Mouse (Mus musculus): ENCODE data around the gene Ephx1.
"Not testable (repeated sequence)": the region's sequence is repeated elsewhere in the genome, so short reads cannot be mapped to it uniquely, and the experiment has no call there.

The Ephx1 gene

GRCm38 (mm10) chr1:181013446-181013845, 7.3 kb downstream of the Ephx1 start:
- DNase-seq (ENCODE audit: low spot score): no peak

GRCm38 (mm10) chr1:181012416-181012815, 8.3 kb downstream of the Ephx1 start:
- no peak for DNase-seq (ENCODE audit: low spot score)

DNA sequence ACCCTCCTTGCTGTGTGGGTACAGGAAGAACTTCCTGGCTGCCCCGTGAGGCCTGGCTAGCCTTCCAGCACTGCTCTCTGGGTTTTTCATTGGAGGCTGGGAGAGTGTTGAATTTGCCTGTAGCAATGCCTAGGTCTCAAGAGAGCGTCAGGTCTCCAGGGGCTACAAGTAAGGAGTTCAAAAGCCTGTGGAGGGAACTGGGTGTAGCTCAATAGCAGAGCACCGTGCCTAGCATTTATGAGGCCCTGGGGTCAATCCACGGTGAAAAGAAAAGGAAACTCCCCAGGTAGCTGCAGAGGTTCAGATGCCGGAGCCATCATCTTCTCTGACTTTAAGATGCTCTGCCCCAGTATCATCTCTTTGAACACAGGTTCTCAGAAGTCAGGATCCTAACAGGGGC, 9.1 kb downstream of the Ephx1 start:
- DNase-seq (ENCODE audit: low spot score): no peak

DNA sequence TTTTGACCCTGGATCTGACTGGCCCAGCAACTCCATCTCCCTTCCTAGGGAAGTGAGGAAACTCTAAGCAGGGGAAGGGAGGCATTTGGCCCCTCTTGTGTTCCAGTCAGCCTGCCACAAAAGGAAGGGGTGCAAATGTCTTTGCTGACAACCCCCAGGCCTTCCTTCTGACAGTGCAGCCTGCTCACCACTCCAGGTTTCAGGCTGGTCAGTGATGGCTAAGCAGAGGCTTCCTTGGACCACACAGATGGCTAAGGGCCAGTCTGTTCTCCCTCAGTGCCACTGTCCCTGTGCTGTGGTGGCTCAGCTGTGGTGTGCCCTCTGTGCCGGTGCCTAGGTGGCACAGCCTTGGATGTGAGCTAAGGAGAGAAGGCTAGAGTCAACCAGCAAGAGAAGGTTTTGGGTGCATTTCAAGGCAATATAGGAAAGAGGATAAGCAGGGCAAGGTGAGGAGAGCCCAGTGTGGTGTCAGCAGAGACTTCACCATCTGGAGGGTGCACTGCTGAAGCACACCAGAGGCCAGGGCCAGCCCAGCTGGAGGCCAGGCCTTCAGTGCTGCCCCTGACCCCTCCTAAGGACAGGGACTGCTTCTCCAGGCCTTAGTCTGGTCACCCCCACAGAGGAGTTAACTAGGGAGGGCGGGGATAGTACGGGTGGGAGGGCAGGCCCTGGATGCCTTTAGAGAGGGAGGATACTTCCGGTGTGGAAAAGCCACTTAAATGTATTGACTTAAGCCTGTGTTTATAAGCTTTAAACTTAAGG, 10.4 kb downstream of the Ephx1 start:
- DNase-seq (ENCODE audit: low spot score): no peak

DNA sequence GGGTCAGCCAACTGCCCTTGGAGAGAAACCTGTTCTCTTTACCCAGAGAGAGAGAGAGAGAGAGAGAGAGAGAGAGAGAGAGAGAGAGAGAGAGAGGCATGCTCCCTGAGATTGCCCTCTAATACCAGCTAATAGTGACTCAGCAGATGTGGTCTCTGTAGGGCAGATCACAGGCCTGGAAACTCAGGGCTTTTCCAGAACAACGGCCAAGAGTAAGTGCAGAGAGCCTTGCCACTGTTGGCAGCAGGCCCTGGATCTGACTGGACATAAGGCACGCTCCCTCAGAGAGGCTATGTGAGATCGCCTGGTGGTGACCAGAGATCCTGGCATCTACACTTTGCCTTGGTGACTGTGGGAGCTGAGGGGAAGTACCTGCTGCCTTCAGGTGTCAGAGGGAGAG, 10.9 kb downstream of the Ephx1 start:
- DNase-seq (ENCODE audit: low spot score): no peak

GRCm38 (mm10) chr1:181009011-181009590, 11.6 kb downstream of the Ephx1 start:
- no peak for DNase-seq (ENCODE audit: low spot score)

- DNase-seq (ENCODE audit: low spot score): no peak
Observed at GRCm38 (mm10) chr1:181008266-181008665, 12.4 kb downstream of the Ephx1 start.

GRCm38 (mm10) chr1:181007831-181008230, 12.9 kb downstream of the Ephx1 start:
- no peak for DNase-seq (ENCODE audit: low spot score)

GRCm38 (mm10) chr1:181005331-181005730, 15.4 kb downstream of the Ephx1 start:
- DNase-seq (ENCODE audit: low spot score): no peak

GRCm38 (mm10) chr1:181003790-181004189, 16.9 kb downstream of the Ephx1 start:
- DNase-seq (ENCODE audit: low spot score): no peak

- no peak for DNase-seq (ENCODE audit: low spot score)
Observed at GRCm38 (mm10) chr1:181001621-181002020, 19.1 kb downstream of the Ephx1 start.

DNA sequence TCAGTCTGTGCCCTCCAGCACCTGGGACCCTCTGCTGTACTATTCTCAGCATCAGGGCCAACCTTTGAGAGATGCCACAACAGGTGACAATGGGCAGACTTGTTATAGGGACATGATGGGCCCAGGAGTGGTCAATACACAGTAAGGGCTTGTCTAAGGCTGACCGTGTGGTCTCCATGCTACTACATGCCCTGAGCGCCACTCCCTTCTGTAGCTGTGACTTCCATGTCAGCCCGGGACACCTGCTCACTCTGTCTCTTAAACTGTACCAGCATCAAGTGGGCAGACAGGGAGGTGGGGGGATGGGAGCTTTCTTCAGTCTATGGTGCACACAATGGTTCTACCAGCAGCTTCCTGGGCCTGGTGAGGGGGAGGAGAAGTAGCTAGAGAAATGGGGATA, 19.5 kb downstream of the Ephx1 start:
- no peak for DNase-seq (ENCODE audit: low spot score)

GRCm38 (mm10) chr1:181000501-181001092, 20.1 kb downstream of the Ephx1 start:
- peak; percentile 65 for DNase-seq (ENCODE audit: low spot score)

DNA sequence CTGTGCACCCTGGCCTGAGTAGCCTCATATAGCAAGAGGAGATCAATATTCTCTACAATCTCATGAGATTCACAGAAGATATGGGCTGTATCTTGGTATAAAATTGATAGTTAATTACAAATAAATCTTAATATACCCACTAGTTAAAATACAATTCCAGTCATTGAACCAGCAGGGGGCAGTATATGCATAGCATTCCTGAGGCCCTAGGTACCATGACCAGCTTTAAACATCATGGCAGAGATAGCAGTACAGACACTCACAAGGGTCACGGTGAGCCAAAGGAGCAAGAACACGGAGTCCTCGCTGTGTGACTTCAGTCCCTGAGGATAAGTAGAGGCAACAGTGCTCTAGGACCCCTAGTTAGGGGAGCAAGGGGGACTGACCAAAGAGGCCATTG, 28.6 kb downstream of the Ephx1 start:
- peak; percentile 81 for DNase-seq (ENCODE audit: low spot score)

- no peak for DNase-seq (ENCODE audit: low spot score)
Observed at GRCm38 (mm10) chr1:180990671-180991070, 30.0 kb downstream of the Ephx1 start.

- peak; percentile 84 for DNase-seq (ENCODE audit: low spot score)
Observed at GRCm38 (mm10) chr1:180987759-180988158, 32.9 kb downstream of the Ephx1 start.

DNA sequence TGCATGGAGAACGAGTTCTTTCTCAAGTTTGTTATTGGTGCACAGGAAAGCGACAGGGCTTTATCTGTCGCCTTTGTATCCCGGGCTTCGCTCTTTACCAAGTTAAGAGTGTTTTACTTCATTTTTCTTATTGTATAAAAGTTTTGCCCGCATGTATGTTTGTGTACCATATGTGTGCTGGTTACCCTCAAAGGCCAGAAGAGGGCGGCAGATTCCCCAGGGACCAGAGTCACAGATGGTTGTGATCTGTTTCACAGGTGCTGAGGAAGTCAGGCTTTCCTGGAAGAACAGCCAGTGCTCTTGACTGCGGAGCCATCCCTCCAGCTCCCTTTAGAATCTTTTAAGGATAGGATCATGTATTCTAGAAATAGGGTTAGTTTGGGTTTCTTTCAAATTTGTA, 34.0 kb downstream of the Ephx1 start:
- peak; percentile 14 for DNase-seq (ENCODE audit: low spot score)

DNA sequence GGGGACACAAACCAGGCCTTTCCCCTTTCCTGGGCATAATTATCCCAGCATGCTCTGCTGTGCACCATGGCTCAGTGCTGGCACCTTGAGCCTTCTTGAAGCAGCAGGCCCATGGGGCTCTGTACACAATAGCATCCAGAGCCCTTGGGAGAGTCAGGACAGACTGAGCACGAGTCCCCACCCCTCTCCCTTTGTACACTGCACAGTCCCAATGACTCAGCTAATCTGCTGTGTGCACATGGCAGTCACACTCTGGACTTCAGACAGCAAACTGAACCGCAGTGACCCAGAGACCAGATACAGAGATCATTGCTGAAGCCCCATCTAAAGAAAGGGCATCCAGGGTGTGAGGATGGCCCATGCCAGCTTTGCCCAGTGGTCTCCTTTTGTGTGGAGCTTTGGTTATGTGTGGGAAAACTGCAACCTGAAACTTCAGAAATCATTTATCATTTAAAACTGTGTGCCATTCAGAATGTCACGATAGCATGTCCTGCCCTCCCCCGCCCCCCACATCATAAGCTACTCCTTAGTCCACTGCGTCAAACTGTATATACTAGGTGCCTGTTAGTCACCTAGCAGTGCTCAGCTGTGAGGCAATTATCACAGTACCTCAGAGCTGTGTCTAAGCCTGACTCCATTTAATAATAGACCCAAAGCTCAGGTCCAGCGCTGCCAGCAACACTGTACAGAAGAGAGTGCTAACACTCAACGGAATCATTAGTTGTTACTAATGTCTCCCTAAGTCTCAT, 39.2 kb downstream of the Ephx1 start:
- DNase-seq (ENCODE audit: low spot score): not testable (repeated sequence)

DNA sequence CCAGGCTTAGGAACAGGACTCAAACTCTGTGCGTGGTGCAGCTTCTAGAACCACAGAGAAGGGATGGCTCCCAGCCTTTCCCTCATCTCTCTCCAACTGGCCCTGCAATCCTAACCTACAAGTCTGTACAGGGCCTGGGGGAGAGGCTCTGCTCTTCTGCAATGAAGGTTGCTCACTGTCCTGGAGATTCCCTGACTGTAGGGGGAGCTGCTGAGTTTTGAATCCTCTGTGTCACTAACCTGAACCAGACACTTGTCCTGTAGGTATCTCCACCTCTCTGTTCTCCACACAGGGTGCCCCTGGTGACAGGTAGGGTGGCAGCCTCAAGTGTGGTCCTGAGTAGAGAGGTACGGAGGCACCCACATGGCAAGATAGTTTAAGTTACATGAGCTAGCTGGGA, 40.2 kb downstream of the Ephx1 start:
- DNase-seq (ENCODE audit: low spot score): peak; percentile 26

GRCm38 (mm10) chr1:180979484-180980251, 41.0 kb downstream of the Ephx1 start:
- DNase-seq (ENCODE audit: low spot score): no peak

DNA sequence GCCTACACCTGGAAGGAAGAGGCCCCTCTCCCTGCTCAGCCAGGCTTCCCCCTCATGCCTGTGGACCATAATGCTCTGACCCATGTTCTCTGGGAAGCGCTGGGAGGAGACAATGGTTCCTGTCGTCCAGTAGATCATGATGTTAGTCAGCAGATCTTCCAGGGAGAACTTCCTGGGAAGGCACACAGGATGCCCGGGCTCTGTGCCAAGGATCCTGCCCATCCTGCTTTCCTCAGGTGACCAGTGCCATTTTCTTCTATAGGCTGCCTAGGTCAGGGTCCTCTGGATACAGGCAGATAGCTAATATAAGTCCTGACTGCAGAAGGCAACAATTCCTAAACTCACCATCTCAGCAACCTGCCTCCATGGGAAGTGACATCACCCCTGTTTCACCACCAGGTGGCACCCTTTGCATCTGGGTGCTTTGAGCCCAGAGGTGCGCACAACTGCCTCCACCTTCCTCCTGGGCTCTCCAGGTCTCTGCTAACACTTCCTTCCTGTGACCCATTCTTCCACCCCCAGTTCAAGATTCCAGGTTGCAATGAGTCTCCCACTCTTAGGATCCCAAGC, 44.5 kb downstream of the Ephx1 start:
- peak; percentile 55 for DNase-seq (ENCODE audit: low spot score)
